Mouse (Mus musculus): ENCODE measurements around the gene Abcf2.

- TF ChIP-seq CTCF (IDR thresholded peaks at IDR 0.05; ENCODE audit: low read depth, low read length) (no peak), POLR2A (IDR thresholded peaks at IDR 0.05; ENCODE audit: extremely low read depth, insufficient read depth, low read length) (no peak)
These were observed 20.6 kb downstream of the Abcf2 start, which contains the start of gene 4931409K22Rik for GRCm38 (mm10) chr5:24556709-24557108.
